Mouse (Mus musculus): ENCODE measurements around the gene Cyp2c23.
A peak's percentile ranks its signal among the peaks of the same experiment; 100 is the strongest.

The Cyp2c23 gene

GRCm38 (mm10) chr19:44023066-44023465 lies 5.9 kb downstream of the Cyp2c23 start:
- DNase-seq = peak; percentile 38

- DNase-seq = no peak
Measured at GRCm38 (mm10) chr19:44021502-44021901, 7.5 kb downstream of the Cyp2c23 start.

DNA sequence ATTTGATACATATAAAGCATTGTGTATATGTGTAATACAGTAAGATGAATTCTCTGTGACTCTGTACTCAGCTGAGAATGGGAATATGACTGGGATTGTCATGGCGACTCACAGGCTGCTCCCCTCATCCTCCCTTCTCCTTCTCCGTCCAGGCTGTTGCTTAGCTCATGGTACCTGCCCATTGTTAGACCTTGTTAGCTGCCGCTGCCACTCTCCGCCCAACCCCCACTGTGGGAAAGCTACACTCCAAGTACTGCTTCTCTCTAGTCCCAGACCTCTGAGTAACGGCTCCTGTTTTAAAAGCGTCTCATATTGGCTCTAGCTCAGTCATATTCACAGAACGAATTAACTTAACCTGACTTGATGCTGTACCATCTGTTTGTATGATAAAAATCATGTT lies 9.3 kb downstream of the Cyp2c23 start:
- DNase-seq = no peak

GRCm38 (mm10) chr19:44013862-44014261 lies 15.1 kb downstream of the Cyp2c23 start:
- no peak for DNase-seq

- no peak for DNase-seq
Measured at GRCm38 (mm10) chr19:44008784-44009183, 20.2 kb downstream of the Cyp2c23 start.

DNA sequence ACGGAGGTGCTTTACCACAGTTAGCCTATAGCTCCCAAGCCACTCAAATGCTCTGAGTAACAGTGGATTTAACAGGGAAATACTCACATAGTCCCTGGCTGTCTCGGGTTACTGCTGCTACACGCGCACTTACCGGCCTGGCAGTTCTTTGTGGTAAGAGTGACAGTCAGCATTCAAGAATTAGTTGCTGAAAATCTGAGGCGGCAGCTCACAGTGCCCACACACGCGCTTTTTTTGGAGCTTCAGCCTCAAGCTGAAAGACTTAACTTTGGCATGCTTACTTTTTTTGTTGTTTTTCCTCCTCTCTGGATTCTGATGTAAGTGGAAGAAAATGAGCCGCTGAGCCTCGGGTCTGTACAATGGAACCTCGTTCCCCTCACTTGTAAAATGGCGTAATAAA lies 21.8 kb downstream of the Cyp2c23 start:
- DNase-seq = no peak

DNA sequence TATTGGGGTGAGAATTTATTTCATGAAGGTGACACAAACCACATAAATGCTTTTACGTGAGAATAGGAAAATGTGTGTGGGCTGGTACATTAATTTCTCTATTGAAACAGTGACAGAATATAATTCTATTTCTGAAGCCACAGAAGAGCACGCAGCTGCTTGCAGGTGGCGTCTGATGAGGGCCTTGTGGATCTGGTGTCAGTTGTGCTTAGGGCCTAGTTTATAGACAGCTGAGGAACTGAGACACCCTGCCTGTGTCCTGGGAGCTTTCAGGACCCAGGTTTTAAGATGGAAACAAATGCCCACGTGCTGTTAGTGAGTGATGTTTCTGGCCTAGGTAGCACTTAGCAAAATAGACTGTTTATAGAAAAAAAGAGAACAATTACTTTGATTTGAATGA lies 24.0 kb downstream of the Cyp2c23 start:
- no peak for DNase-seq

DNA sequence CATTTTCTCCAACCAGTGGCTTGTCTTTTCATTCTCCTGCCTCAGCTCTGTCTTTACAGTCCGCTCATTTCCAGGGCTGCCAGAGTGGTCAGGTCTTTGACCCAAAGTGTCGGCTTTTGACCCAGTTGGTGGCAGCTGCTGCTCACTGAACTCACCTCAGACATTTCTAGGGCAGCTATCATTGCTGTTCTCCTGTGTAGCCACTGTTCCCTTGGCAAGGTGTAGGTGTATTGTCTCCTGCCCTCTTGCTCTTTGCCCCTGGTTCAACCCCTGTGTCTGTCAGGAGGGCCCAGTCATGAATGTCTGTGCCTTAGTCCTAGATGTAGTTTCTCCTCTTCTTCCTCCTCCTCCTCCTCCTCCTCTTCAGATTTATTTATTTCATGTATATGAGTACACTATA lies 24.7 kb downstream of the Cyp2c23 start:
- DNase-seq = no peak

DNA sequence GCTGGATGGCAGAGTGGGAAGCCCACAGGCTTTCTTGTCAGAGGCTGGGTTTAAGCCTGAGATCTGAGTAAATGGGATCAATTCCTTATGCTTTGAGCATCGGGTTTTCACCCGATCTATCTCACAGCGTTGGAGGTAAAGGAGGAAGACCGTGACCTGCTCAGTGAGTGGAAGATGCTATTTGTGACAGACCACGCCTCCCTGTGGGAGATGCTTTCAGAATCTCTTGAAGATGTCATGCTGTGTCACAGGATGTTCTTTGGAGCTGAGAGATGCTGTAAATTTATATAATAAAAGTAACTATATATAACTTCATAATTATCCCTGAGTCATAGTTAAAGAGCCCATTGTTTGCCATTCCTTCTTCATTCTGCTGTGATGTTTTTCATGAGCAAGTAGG lies 28.3 kb downstream of the Cyp2c23 start:
- no peak for DNase-seq

GRCm38 (mm10) chr19:44000061-44000460 lies 28.9 kb downstream of the Cyp2c23 start:
- DNase-seq = no peak

- DNase-seq = no peak
Measured at GRCm38 (mm10) chr19:43998802-43999527, 30.0 kb downstream of the Cyp2c23 start.

DNA sequence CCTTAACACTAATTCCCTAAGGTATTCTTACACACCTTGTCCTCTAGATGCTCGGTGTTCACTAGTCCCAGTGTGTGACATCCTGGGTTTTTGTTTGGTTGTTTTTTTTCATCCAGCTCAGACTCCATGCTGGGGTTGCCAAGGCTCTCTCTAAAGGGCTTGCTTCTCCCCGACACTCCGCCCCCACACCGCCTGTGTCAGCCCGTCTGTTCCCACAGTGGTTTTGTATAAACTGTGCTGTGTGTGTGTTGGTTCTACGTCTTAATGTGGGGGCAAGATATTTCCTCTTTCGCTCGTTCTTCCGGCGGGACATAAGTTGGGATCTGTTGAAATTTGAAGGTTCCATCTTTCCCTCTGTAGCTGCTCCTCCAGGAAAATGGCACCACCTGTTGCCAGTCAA lies 30.9 kb downstream of the Cyp2c23 start:
- DNase-seq = no peak

DNA sequence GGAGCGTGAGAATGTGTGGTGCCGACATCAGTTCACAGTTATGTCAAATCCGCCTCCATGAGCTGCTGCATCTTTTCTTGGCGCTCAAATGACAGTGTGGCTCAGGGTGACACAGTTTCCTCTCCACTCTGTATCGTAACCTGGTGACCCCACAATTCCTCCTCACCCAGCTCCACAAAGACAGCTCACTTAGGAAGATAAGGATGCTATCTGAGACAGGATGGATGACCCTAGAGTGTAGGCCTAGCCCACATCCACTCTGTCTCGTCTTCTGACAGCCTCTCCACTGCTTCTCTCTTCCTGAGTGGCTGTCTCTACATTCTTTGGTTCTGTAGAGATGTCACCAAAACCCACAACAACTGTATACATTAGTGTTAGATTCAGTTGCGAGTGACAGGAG lies 33.6 kb downstream of the Cyp2c23 start:
- no peak for DNase-seq

- DNase-seq = no peak
Measured at GRCm38 (mm10) chr19:43992464-43992863, 36.5 kb downstream of the Cyp2c23 start.

DNA sequence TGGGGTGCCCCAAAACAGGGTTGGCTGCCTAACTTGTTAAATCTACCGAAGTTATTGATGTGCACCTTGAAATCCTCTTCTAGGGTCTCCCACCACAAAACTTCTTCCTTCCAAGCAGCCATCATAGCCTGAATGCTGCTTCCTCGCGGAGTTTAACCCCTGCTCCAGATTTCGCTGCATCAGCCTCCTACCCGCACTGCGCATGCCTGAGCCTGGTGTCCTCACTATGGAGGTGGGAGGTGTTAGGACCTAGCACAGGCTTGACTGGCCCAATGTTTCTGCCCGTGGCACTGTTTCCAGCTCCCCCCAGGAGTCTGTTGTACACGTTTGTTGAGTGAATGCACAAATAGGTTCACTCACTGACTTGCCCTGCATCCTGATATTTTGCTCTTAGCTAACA lies 38.6 kb downstream of the Cyp2c23 start:
- DNase-seq = no peak

- no peak for DNase-seq
Measured at GRCm38 (mm10) chr19:43986069-43986794, 42.8 kb downstream of the Cyp2c23 start, which contains the start of gene Cpn1. Gene Cpn1 (minus strand): TSS chr19:43986556.

DNA sequence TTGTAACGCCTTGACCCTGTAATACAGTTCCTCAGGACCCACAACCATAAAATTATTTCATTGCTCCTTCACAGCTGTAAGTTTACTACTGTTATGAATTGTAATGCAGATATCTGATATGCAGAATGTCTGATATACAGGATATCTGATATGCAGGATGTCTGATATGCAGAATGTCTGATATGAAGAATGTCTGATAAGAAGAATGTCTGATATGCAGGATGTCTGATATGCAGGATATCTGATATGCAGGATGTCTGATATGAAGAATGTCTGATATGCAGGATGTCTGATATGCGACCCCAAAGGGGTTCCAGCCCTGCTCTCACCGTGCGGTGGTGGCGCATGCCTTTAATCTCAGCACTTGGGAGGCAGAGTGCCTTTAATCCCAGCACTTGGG lies 47.0 kb downstream of the Cyp2c23 start:
- no peak for DNase-seq

GRCm38 (mm10) chr19:43980711-43981110 lies 48.3 kb downstream of the Cyp2c23 start:
- no peak for DNase-seq

DNA sequence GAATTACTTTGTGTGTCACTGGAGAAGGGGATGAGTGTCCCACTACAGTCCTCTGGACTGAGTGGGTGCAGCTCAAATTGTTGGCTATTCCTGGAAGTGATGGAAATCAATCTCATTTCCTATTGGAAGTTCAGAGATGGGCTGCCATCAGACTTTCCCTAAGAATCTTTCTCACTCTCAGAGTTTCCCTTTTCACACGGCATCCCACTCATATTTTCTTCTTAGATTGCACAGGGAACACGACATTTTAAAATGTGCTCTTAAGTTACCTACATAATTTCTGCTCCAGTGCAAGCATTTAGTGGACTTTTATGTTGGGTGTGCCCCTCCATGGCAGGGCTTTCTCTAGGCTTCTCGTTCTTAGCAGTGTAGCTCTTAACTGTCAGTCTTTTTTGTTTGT lies 51.2 kb downstream of the Cyp2c23 start:
- DNase-seq = no peak

DNA sequence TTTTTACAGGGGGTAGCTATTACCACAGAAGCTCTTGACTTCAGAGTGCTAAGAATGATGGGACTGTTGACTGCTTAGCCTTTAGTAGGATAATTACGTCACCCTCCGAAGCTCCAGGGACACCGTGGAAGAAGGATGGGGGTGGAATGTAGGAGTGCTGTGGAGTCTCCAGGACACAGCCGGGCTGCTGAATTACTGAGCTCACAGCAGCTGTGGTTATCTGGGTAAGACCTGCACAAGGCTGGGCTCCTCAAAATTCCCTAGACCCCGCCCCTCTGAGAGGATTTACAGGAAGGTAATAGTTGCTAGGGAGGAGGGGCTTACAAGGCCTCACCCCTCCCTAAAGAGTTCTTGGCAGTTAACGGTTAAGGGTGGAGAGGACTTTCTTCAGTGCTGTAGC lies 52.3 kb downstream of the Cyp2c23 start:
- DNase-seq = no peak

- no peak for DNase-seq
Measured at GRCm38 (mm10) chr19:43974221-43974620, 54.8 kb downstream of the Cyp2c23 start.

- no peak for DNase-seq
Measured at GRCm38 (mm10) chr19:43973711-43974110, 55.3 kb downstream of the Cyp2c23 start.

- no peak for DNase-seq
Measured at GRCm38 (mm10) chr19:43972129-43972528, 56.9 kb downstream of the Cyp2c23 start.

DNA sequence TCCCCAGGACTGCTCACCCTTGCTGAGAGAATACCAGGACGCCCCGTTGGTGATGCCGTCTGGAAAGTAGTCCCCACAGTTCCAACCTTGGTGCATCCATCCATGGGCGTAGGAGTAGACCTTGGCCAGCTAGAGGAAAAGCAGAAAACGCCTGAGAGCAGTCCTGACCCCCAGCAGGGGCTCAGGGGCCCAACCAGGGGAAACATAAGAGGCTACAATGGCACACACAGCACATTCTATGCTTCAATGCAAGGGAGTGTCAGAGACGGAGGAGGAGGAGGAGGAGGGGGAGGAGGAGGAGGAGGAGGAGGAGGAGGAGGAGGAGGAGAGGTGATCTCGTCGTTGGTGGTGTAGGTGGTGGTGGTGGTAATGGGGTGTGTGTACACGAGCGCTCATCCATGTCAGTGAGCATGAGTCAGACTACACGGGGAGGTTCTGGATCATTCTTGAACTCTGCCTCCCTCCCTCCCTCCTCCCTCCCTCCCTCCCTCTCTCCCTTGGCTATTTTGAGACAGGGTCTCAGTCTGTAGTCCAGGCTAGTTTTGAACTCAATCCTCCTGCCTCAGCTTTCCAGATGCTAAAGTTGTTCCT lies 60.5 kb downstream of the Cyp2c23 start:
- no peak for DNase-seq

All from thymus, postnatal 14 days (tissue).